Mouse (Mus musculus): ENCODE results near the gene Arid2.
"Not testable (repeated sequence)": the region's sequence is repeated elsewhere in the genome, so short reads cannot be mapped to it uniquely, and the experiment has no call there.

The Arid2 gene

DNA sequence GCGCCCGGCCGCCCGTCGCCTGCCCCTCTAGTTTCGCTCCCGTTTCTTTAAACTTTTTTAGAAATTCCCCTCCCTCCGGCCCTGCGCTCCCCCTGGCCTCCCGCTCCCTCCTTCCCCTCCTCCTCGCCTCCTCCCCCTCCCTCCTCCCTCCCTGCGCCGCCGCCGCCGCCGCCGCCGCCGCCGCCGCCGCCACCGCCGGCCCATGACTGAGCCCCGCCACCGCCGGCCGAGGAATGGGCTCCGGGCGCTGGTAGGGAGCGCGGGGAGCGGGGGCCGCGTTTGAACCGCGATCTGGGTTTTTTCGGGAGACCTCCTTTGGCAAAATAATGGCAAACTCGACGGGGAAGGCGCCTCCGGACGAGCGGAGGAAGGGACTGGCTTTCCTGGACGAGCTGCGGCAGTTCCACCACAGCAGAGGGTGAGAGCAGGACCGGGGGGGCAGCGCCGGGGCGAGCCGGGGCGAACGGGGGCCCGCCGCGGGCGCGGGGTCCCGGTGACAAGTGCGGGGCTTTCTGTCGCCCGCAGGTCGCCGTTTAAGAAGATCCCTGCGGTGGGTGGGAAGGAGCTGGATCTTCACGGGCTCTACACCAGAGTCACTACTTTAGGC, at the start of gene Arid2:
TSS of gene Arid2 (plus strand) at position 150 of the 607 bp plus-strand sequence.
- CTCF ChIA-PET = no interaction called here

DNA sequence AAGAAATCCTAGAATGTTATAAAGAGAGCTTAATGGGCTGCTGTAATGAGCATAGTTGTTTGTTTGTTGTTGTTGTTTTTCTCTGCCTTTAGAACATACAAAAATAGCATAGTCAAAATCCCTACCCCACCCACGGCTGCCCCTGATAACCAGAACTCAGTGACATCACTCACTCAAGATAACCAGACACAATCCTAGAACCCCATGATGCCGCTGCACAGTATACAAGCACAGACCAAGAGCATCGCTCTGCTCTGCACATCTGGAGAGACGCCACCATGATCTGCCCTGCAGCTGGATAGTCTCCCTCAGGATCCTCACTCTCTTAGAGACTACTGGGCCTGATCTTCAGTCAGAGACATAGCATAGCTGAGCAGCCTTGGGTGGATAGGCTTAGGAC, 49.2 kb upstream of the Arid2 start:
- CTCF ChIA-PET = no interaction called here

DNA sequence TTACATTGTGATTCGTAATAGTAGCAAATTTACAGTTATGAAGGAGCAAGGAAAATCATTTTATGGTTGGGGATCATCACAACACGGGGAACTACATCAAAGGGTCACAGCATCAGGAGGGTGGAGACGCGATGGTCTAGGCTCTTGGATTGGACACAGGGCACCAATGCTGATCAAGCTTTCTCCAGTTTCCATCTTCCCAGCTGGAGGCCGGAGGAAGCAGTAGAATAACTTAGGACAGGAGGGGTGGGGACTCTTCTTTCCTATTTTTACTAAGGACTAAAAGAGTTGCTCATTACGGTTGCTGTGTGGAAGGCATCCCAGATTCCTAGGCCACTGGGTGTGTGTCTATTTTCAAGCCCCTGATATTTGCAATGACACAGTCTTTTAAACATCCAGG, 43.1 kb upstream of the Arid2 start:
- CTCF ChIA-PET = no interaction called here

DNA sequence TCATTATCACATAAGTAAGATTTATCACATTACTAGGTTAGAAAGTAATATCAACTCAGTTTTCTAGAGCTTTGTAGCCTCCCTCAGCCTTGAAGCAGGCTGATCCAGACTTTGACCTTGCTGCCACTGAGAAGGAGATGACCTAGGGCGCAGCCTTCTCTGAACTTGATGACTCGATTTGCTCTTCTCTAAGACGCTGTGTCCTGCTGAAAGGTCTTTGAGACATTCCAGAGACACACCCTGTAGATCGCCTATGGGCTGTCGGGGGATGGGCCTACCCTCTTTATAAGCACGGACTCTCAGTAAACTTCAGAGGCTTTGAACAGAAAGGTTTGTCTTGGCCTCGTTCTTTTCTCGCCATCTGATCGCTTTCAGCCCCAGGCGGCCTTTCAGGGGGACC, 42.6 kb upstream of the Arid2 start:
- CTCF ChIA-PET = not testable (repeated sequence)

DNA sequence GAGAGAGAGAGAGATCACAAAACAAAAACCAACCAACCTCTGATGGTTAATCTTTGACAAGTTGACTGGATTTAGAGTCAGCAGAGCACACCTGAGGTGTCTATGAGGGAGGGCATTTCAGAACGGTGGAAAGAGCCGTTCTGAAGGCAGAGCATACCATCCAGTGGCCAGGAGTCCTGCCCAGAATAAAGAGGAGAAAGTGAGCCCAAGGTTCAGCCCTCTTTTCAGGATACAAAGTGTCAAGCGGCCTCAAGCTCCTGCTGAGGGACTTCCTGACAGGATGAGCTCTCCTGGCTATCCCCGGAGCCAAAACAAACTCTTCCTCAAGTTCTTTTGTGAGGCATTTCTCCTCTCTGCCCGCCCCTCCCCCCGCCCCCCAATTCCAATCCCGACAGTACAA, 33.5 kb upstream of the Arid2 start:
- CTCF ChIA-PET = no interaction called here

DNA sequence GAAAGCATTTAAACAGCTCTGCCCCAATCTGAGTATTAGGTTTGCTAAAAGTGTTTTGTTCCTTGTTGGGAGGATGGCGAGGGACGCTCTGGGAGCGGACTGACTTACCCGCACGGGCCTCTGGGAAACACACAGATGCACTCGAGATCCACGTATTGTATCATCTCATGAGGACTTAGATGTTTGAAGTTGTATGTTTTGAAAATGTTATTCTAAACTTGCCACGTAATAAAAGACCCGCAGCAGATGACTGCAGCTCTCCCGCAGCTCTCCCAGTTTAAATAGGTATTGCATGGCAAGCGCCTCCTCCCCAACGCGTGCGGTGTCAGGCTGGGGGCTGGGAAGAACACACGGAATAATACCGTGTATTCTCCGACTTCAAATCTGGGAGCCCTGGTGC, 33.0 kb upstream of the Arid2 start:
- CTCF ChIA-PET = no interaction called here

DNA sequence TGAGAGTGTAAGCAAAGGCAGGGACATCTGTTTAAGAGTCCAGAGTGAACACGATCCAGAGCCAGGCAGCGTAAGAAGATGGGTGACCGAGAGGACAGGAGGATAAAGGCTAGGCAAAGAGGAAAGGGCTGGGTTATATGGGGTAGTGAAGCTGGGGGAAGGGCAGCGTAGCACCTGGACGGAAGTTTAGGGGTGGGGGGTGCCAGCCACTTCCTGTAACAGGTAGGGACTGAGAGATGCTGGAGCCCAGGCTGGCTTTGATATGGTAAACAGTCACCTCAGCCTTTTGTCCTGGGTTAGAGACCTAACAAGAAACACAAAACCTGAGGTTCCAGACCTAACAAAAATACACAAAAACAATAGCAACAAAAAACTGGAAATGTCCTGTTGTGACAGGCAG, 29.5 kb upstream of the Arid2 start:
- CTCF ChIA-PET = no interaction called here

DNA sequence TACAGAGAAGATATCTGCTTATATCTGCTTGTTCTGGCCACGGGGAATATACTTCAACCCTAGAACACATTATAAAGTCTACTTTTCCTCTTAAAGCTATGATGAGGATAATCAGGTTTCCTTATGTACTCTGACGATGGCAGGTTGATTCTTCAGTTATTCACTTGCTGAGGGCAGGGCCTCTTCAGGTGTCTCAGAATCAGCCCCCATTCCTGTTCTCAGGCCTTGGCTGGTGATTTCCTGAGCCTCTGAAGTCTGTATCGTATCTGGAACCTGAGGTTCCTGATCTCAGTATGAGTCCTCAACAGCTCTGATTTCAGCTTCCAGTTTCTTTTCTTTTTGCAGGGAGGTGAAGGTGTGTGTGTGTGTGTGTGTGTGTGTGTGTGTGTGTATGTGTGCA, 22.7 kb upstream of the Arid2 start:
- CTCF ChIA-PET = no interaction called here

DNA sequence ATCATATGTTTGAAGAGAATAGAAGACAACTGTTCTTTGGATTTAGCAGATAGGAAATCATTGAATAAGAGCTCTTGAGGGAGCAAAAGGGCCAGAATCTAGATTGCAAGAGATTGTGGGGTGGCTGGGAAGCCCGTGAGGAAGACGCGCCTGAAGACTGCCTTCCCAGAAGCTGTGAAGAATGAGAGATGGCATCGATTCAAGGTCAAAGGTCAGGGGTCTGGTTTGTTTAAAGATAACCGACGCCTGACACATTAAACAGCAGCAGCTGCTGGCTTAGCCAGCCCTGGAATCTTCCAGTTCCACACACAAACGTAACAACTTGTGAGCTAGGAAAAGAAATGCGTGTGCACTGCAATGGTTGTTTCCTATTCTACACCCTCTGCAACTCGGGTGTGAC, 19.4 kb upstream of the Arid2 start:
- CTCF ChIA-PET = no interaction called here

DNA sequence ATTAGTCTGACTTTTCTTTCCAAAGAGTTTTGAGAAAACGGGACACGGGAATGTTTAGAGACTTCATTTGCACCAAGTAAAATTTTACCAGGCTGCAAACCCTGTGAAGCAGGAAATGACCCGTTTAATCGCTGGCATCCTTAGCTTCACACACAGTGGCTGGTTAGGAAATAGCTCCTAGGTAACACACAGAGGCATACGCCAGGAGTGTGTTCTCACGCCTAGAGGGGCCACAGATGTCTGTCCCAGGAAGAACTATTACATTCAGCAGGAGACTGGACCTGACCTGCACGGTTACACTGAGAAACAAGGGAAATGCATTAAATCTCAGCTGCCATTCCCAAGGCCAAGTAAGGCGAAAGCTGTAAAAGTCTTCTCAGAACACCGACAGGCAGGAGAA, 18.7 kb upstream of the Arid2 start:
- CTCF ChIA-PET = no interaction called here

DNA sequence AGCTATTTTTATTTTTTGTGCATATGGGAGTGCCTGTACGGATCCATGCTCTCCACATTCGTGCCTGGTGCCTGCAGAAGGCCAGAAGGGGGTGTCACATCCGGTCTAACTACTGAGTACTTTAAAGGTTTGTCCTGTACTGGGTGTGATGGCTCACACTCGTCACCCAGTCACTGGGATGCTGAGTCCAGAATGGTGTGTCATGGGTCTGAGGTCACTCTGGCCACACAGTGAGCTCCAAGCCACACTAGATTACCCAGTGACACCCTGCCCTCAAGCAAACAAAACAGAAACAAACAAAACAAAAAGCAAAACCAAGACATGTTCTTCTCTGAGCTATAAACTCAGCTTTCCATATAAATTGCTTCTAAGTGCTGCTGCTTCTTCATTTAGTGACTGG, 17.9 kb upstream of the Arid2 start:
- CTCF ChIA-PET = interaction anchor here (0.5 to 0.9 kb wide), 2 partner anchors 303 to 415 kb away, joined by 3 read pairs; no protein-coding TSS in a partner anchor

DNA sequence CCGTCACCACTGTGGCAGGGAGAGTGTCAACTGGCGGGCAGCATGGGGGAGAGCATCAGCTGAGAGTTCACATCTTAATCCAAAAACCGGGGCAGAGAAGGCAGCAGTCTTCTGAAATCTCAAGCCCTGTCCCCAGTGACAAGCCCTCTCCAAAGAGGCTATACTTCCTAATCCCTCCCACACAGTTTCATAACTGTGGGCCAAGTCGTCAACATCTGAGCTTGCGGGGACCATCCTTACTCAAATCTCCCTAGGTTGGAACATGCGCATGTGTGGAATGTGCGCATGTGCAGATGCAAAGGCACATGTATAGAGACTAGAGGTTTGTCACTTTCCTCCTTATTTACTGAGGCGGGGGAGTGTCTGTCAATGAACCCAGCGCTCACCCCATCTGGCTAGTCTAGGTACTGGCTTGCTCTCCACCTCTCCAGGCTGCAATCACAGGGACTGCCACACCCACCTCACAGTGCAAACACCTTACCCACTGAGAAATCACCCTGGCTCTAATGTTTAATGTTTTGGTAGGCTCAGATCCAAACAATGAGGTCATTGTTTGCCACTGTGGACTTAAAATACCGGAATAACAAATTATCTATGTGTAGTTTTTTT, 16.9 kb upstream of the Arid2 start:
- CTCF ChIA-PET = interaction anchor here (0.9 kb wide), 1 partner anchor 304 kb away, joined by 3 read pairs; no protein-coding TSS in a partner anchor

DNA sequence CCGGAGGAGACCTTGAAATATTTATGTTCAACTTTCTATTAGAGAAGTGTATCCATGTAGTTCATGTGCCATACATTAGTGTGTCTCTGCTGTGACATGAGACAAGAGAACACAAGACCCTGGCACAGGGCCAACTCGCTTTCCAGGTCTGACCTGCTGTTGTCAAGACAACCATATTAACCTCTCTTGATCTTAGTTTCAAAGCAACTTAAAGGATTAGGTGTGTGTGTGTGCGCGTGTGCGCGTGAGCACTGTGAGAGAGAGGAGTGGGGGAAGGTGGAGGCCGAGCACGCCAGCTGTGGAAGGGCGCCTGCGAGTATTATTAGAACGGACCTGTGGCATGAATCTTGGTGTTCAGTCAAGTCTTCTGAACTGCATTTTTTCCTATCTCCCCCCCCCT, 15.0 kb upstream of the Arid2 start:
- CTCF ChIA-PET = no interaction called here

DNA sequence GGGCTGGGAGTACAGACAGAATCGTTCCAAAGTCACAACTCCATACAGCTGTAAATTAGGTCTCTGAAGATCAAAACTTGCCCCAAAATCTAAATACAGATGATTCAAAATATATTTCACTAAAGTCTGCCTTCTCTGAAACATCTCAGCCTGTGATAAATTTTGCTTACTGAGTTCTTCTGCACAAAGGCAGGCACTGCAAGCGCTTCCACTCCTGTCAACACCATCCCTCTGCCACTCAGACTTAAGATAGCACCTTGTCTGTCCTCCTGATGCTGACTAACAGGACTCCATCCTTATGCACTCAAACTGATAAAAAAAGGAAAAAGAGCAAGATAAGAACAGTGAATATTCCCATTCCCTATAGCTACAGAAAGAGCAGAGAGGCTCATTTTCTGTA, 13.0 kb upstream of the Arid2 start:
- CTCF ChIA-PET = interaction anchor here (0.5 kb wide), 1 partner anchor 9 kb away, joined by 6 read pairs; no protein-coding TSS in a partner anchor

DNA sequence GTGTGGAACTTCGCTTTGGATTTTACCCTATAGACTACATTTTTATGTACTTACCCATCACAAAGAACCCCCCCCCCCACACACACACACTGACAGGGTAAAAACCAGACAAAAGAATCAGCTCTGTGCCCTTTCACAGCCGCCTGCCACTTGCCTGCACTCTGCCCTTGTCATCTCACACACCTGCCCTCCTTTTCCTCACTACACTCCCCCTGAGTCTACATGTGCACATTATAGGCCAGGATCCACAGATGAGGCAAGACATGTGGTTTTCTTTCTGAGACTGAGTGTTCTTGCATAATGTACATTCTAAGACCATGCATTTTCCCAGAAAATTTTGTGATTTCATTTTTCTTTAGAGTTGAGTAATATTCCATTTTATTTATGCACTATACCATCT, 12.1 kb upstream of the Arid2 start:
- CTCF ChIA-PET = no interaction called here

DNA sequence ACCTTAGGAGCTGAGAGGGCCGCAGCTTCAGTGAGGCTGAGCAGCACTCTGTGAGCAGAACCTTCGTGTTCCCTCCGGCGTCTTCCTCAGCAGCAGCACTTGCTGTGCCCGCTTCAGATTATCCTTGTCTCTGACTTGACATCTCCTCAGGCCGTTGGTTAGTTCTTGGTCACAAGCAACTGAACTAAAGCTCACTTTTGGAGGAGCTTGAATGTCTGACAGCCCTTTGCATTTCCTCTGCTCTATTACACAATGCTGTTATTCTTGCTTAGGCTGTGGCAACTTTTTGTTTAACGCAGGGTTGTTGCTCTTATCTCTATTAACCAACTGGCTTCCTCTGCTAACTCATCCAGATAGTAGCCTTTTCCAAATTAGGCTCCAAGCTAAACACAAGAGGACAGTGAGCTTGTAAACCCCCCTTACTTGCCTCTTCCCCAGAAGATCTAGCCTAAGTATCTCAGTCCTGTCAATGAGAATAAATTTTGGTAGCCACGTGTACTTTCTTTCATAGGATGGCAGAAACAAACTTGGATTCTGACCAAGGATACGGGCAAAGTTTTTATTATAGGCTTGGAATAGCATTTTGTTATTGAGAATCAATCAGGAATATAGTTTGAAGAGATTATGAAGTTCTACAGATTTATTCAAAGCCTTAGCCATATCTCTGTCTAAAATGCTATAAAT, 11.4 kb upstream of the Arid2 start:
- CTCF ChIA-PET = no interaction called here

DNA sequence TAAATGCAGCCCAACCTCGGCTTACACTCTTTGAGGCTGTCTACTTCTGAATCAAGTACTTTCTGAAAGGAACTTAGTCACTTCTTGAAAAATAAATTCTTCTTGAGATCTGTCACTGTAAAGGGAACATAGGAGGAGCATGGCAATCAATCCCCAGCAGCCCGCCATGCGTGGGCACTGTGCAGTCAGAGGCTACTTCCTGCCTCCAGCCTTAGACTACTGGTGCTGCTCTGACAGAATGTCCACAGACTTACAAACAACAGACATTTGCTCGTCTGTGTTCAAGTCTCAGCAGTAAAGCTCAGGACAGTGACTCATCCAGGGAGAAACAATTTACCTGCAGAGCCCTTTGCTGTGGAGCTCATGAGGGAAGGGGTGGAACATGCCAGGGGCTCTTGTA, 10.3 kb upstream of the Arid2 start:
- CTCF ChIA-PET = no interaction called here

DNA sequence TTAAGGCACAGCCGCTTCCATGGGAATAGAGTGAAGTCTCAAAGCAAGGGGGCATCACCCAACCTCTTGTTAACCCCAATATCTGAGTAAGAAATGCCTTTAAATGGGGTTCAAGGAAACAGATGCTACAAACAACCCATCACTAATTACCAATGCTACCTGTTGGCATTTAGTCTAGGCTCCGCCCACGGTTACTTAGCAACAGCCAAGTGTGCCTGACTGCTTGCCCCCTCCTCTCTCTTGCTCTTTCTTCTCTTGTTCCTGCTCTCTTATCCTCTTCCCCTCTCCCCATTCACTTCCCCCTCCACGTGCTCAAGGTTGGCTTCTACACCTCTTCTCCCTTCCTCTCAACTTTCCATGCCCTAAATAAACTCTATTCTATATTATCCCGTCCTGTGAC, 6.1 kb upstream of the Arid2 start:
- CTCF ChIA-PET = no interaction called here

DNA sequence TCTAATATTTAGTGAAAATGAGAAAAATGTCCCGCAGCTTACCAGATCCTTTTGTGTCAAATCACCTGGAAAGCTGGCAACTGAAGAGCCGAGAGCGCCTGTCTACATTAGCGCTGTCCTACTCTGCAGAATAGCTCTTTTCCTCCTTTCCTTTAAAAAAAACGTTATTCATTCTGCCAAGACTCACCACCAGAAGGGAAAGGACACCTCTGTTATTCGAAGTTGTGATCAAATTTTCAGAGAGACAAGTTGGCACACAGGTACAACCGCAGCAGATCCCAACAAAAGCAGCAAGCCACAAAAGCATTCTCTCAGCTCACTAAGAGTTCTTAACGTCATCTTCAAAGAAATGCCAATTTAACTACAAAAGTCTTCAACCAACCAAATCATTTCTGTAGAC, 4.2 kb upstream of the Arid2 start:
- CTCF ChIA-PET = interaction anchor here (0.7 kb wide), 1 partner anchor 62 kb away, joined by 13 read pairs; no protein-coding TSS in a partner anchor

DNA sequence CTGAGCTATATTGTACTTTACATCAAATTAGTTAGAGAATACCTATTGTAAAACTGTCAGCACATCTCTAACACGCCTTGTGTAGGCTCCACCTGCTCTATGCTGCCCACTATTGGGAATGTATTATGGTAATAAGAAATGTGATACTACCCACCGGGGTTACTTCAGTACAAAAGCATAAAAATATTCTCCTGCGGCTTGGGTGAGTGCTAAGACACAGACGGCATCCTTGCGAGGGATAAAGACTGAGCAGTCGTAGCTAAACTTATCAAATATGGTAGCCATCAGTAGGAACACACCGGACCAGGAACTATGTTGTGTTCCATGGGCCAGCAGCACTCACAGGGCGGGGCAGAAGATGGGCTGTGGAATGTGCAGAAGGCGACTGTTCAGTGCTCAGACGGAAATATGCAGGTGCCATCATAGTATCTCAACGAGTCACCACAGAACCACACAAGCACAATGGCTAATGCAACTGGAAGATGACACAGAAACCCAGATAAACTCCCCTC, 3.3 kb upstream of the Arid2 start:
- CTCF ChIA-PET = interaction anchor here (0.7 kb wide), 1 partner anchor 10 kb away, joined by 6 read pairs; no protein-coding TSS in a partner anchor

DNA sequence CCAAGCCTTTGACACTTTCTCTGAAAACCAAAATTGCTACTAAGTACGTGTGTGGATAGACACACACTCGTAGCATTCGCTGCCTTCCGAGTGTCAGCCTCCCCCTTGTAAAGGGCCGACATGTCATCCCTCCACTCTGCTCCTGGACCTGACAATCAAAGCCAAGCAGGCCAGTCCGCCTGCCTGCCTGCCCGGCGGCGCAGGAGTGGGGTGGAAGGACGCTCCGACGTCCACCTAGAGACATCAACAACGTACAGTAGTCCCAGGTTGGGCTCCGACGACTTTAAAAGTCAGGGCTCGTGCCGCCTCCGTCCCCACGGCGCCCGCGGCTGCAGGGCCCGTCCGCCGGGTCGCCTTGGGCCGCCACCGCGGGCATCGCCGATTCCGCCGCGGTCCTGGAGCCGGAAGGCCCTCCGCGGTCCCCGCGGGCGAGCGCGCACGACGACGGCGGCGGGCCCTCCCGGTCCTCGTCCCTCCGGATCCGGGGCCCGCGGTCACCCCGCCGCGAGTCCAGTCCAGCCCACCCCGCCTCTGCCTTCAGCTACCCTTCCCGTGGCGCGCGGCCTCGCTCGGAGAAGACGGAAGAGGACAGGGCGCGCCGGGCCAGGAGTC, 2.5 kb upstream of the Arid2 start:
- CTCF ChIA-PET = interaction anchor here (0.8 kb wide), 1 partner anchor 167 kb away, joined by 9 read pairs; no protein-coding TSS in a partner anchor

DNA sequence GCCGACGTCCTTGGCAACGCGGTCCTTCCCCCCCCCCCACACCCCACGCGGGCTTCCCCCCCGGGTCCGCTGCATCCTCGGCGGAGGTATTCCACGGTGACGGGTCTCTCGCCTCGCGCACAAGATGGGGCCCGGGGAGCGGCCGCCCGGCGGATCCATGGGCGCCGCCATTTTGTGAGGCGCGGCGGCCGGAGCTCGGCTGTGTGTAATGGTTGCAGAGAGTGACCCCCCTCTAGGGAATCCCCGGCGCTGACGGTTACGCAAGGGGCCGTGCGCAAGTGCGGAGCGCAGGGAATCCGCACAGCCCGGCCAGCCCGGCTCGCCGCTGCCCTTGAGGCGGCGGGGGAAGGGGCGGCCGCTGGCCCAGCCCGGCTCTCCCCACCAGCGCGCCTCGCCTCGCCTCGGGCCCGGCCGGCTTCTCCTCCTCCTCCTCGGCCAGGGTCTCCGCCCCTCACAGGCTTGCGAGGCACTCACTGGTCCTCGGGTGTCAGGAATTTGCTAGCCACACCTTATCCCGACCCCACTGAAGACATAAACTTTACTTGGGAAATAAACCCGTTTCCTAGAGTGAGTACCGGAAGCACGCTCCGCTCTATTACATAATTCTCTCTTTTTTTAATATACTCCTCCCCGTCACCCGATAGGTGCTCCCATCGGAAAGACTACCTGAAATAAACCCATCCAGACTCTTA, 1.8 kb upstream of the Arid2 start:
- CTCF ChIA-PET = interaction anchor here (0.8 kb wide), 1 partner anchor 166 kb away, joined by 9 read pairs; no protein-coding TSS in a partner anchor

All from spleen, embryonic (tissue).